Mouse (Mus musculus) thymus, adult 2 months (tissue): ENCODE measurements around the gene Hand1.

Source experiments
- CTCF ChIP-seq: fragments of 200-500 bp; IDR thresholded peaks from 2 replicates; pipeline ENCODE4 v1.5.1; 2012; ENCODE audit warnings: mild to moderate bottlenecking, control low read depth, low read length, moderate library complexity, borderline replicate concordance; ENCODE audit not compliant: control insufficient read depth, poor library complexity, insufficient read depth; ENCODE audit errors: extremely low read depth
- POLR2A ChIP-seq: fragments of 200-500 bp; IDR thresholded peaks from 2 replicates; pipeline ENCODE4 v1.6.1; 2012; ENCODE audit warnings: mild to moderate bottlenecking, low read length, control low read depth, moderate library complexity; ENCODE audit not compliant: control insufficient read depth, poor library complexity, insufficient read depth; ENCODE audit errors: extremely low read depth

- TF ChIP-seq CTCF (no peak), POLR2A (no peak)
Measured at GRCm38 (mm10) chr11:57811006-57811405, 21.6 kb downstream of the Hand1 start.
